Mouse (Mus musculus): ENCODE results near the gene Fmn2. TPM values are rescaled to one million over a fixed set of nuclear protein-coding genes. Genes with fewer than 3 reads are reported as not detected.
A peak's percentile ranks its signal among the peaks of the same experiment; 100 is the strongest.

Fmn2 gene
- total RNA-seq, 2 experiments from 2014 or later, result 0.42 TPM; not detected in 1

GRCm38 (mm10) chr1:174553272-174554007, 51.8 kb downstream of the Fmn2 start:
- ATAC-seq (replicated peaks; ENCODE audit: low FRiP score, poor library complexity, severe bottlenecking), result no peak

- ATAC-seq (replicated peaks; ENCODE audit: low FRiP score, poor library complexity, severe bottlenecking), result no peak
Measured at GRCm38 (mm10) chr1:174555412-174555811, 53.8 kb downstream of the Fmn2 start.

GRCm38 (mm10) chr1:174557211-174557610, 55.6 kb downstream of the Fmn2 start:
- no peak for ATAC-seq (replicated peaks; ENCODE audit: low FRiP score, poor library complexity, severe bottlenecking)

- no peak for ATAC-seq (replicated peaks; ENCODE audit: low FRiP score, poor library complexity, severe bottlenecking)
Measured at GRCm38 (mm10) chr1:174557841-174558240, 56.2 kb downstream of the Fmn2 start.

- ATAC-seq (replicated peaks; ENCODE audit: low FRiP score, poor library complexity, severe bottlenecking), result no peak
Measured at GRCm38 (mm10) chr1:174558488-174558887, 56.9 kb downstream of the Fmn2 start.

GRCm38 (mm10) chr1:174564561-174564960, 62.9 kb downstream of the Fmn2 start:
- ATAC-seq (replicated peaks; ENCODE audit: low FRiP score, poor library complexity, severe bottlenecking), result no peak

- ATAC-seq (replicated peaks; ENCODE audit: low FRiP score, poor library complexity, severe bottlenecking), result no peak
Measured at GRCm38 (mm10) chr1:174568609-174569008, 67.0 kb downstream of the Fmn2 start.

GRCm38 (mm10) chr1:174592420-174592980, 90.9 kb downstream of the Fmn2 start:
- ATAC-seq (replicated peaks; ENCODE audit: low FRiP score, poor library complexity, severe bottlenecking), result no peak

GRCm38 (mm10) chr1:174594989-174595388, 93.4 kb downstream of the Fmn2 start:
- 0 out of 2 replicates have a peak, but pooled peaks have one; percentile 58 for ATAC-seq (replicated peaks; ENCODE audit: low FRiP score, poor library complexity, severe bottlenecking)

GRCm38 (mm10) chr1:174597495-174597894, 95.9 kb downstream of the Fmn2 start:
- no peak for ATAC-seq (replicated peaks; ENCODE audit: low FRiP score, poor library complexity, severe bottlenecking)

GRCm38 (mm10) chr1:174598226-174598625, 96.6 kb downstream of the Fmn2 start:
- no peak for ATAC-seq (replicated peaks; ENCODE audit: low FRiP score, poor library complexity, severe bottlenecking)

- no peak for ATAC-seq (replicated peaks; ENCODE audit: low FRiP score, poor library complexity, severe bottlenecking)
Measured at GRCm38 (mm10) chr1:174600041-174600440, 98.4 kb downstream of the Fmn2 start.

- ATAC-seq (replicated peaks; ENCODE audit: low FRiP score, poor library complexity, severe bottlenecking), result peak; percentile 64; the same call in 1 of the 2 replicates
Measured at GRCm38 (mm10) chr1:174600620-174601019, 99.0 kb downstream of the Fmn2 start.

- ATAC-seq (replicated peaks; ENCODE audit: low FRiP score, poor library complexity, severe bottlenecking), result no peak
Measured at GRCm38 (mm10) chr1:174617368-174617767, 115.7 kb downstream of the Fmn2 start.

GRCm38 (mm10) chr1:174621512-174621911, 119.9 kb downstream of the Fmn2 start:
- ATAC-seq (replicated peaks; ENCODE audit: low FRiP score, poor library complexity, severe bottlenecking), result no peak

GRCm38 (mm10) chr1:174623054-174623453, 121.4 kb downstream of the Fmn2 start:
- ATAC-seq (replicated peaks; ENCODE audit: low FRiP score, poor library complexity, severe bottlenecking), result no peak

- ATAC-seq (replicated peaks; ENCODE audit: low FRiP score, poor library complexity, severe bottlenecking), result no peak
Measured at GRCm38 (mm10) chr1:174630074-174630473, 128.4 kb downstream of the Fmn2 start.

GRCm38 (mm10) chr1:174636291-174636690, 134.7 kb downstream of the Fmn2 start:
- ATAC-seq (replicated peaks; ENCODE audit: low FRiP score, poor library complexity, severe bottlenecking), result no peak

GRCm38 (mm10) chr1:174637564-174638085, 136.0 kb downstream of the Fmn2 start:
- ATAC-seq (replicated peaks; ENCODE audit: low FRiP score, poor library complexity, severe bottlenecking), result no peak

GRCm38 (mm10) chr1:174640901-174641300, 139.3 kb downstream of the Fmn2 start:
- ATAC-seq (replicated peaks; ENCODE audit: low FRiP score, poor library complexity, severe bottlenecking), result no peak

GRCm38 (mm10) chr1:174643431-174644010, 141.9 kb downstream of the Fmn2 start:
- ATAC-seq (replicated peaks; ENCODE audit: low FRiP score, poor library complexity, severe bottlenecking), result no peak
